In genomic region chrX:142681056-142681615, GRCm38 (mm10) we compare ENCODE assay signal across 8 mouse cellular contexts. TPM values are rescaled to one million over a fixed set of nuclear protein-coding genes. Genes with fewer than 3 reads are reported as not detected.
A peak's percentile ranks its signal among the peaks of the same experiment; 100 is the strongest.
DNase-seq lines count a peak whose midpoint lies in the region; ATAC-seq lines count a peak whose summit lies in the region.

Gene Tmem164 (plus strand): TSS chrX:142681406.

- peak; percentile 85 for ATAC-seq in hindbrain, embryonic 13.5 days (ENCODE audit: low FRiP score)

- peak within 1 kb of the TSS; percentile 61 for H3K4me2 ChIP-seq in hindbrain, embryonic 13.5 days

- WGBS in hindbrain, embryonic 13.5 days: 19% methylated on average over 4 of the region's 38 CpGs

- peaks cover 29% of the 10 kb centered on the region for H3K4me1 ChIP-seq in hindbrain, embryonic 13.5 days (replicated peaks)

- no peaks in the 10 kb centered on the region for H3K9me3 ChIP-seq in hindbrain, embryonic 13.5 days

- H3K27ac ChIP-seq in hindbrain, embryonic 13.5 days: peak within 1 kb of the TSS; percentile 87

- H3K27me3 ChIP-seq in hindbrain, embryonic 13.5 days: peaks cover 37% of the 10 kb centered on the region

- no peaks in the 10 kb centered on the region for H3K36me3 ChIP-seq in hindbrain, embryonic 13.5 days

- peak; percentile 90 for DNase-seq in NIH3T3 (ENCODE audit: low read depth)
- peak; percentile 73 to 81 for DNase-seq in cerebellum, postnatal 25 days
- peak; percentile 9 to 33 for DNase-seq in frontal cortex, postnatal 25 days (ENCODE audit: low spot score in 2 of 2)
- DNase-seq in left cerebral cortex, adult 11 months (ENCODE audit: low spot score): peak; percentile 14
- DNase-seq in lung, postnatal 36 days: peak; percentile 84
- peak; percentile 89 for DNase-seq in retina, postnatal 1 day
- peak; percentile 56 to 80 for DNase-seq in urinary bladder, adult 18-20 months (ENCODE audit: low spot score in 2 of 2)

- H3K9ac ChIP-seq in hindbrain, embryonic 13.5 days: peak within 1 kb of the TSS; percentile 78

- peak within 1 kb of the TSS; percentile 58 for H3K4me3 ChIP-seq in hindbrain, embryonic 13.5 days

RNA-seq across cellular contexts. Expression of gene Tmem164, which starts in this region (rescaled TPM):
- 27.6 and 28.4 TPM in 2 replicates for polyA plus RNA-seq in hindbrain, embryonic 13.5 days (2015; fragmentation: Nextera tagmentation; extraction: Ambion mirVana)

Comparison
In these comparisons a context has a peak if more than half of its experiments do, and no peak if none do; other contexts are left out.
1. Peak in every context shown above with its lines: DNase-seq, ATAC-seq, H3K4me3 ChIP-seq and H3K27ac ChIP-seq.
2. DNase-seq: peak in every context shown above with its lines; median percentile 90 in NIH3T3; 89 in retina, postnatal 1 day; 84 in lung, postnatal 36 days; 77 in cerebellum, postnatal 25 days; 68 in urinary bladder, adult 18-20 months; 21 in frontal cortex, postnatal 25 days; 14 in left cerebral cortex, adult 11 months.